Mouse (Mus musculus) lung, postnatal 0 days (tissue): ENCODE data around the gene E130311K13Rik.

Source experiments
- CTCF ChIP-seq: IDR thresholded peaks from 2 replicates; pipeline ENCODE4 v1.5.1; 2016; ENCODE audit warnings: antibody characterized with exemption, mild to moderate bottlenecking
- EP300 ChIP-seq: IDR thresholded peaks from 2 replicates; pipeline ENCODE4 v1.6.1; 2016; ENCODE audit warnings: antibody characterized with exemption, mild to moderate bottlenecking, control low read depth

DNA sequence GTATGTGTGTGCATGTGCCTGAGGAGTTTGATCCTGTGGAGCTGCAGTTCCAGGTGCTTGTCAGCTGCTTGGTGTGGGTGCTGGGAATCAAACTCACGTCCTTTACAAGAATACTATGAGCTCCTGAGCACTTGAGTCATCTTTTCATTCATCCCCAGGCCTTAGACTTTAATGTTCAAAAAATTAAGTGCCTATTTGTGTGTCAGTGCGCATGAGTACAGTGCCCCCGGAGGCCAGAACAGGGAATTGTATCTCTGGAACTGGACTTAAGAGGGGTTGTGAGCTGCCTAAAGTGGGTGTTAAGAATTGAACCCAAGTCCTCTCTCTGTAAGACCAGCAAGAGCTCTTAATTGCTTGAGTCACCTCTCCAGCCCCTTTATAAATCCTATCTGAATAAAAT lies 9.6 kb downstream of the E130311K13Rik start:
- TF ChIP-seq CTCF: peak; percentile 66
- no peak for TF ChIP-seq EP300
